Mouse (Mus musculus) limb, embryonic 13.5 days (tissue): ENCODE measurements around the gene Upf1. TPM values are rescaled to one million over a fixed set of nuclear protein-coding genes. Genes with fewer than 3 reads are reported as not detected.

Source experiments
- ATAC-seq: fragments of 200-750 bp; cut with Nextera tagmentation; 2 replicates; pipeline ENCODE4 v1.8.0; 2017; ENCODE audit warnings: low read depth, moderate number of reproducible peaks, moderate TSS enrichment; ENCODE audit not compliant: low FRiP score
- H3K27ac ChIP-seq: fragments of 300-500 bp; sonication (generic); 2 replicates; pipeline ENCODE4 v1.5.1; 2015; ENCODE audit warnings: inconsistent platforms, mild to moderate bottlenecking, moderate library complexity
- H3K27me3 ChIP-seq: fragments of 300-500 bp; sonication (generic); 2 replicates; pipeline ENCODE4 v1.6.1; 2015; ENCODE audit warnings: mild to moderate bottlenecking, inconsistent platforms
- H3K36me3 ChIP-seq: fragments of 300-500 bp; sonication (generic); 2 replicates; pipeline ENCODE4 v1.6.1; 2015; ENCODE audit warnings: inconsistent platforms, mild to moderate bottlenecking, moderate library complexity
- H3K4me1 ChIP-seq: fragments of 300-500 bp; sonication (generic); 2 replicates; pipeline ENCODE4 v1.6.1; 2015; ENCODE audit warnings: inconsistent platforms
- H3K4me2 ChIP-seq: fragments of 300-500 bp; sonication (generic); replicated peaks from 2 replicates; pipeline ENCODE4 v1.6.1; 2015; ENCODE audit warnings: inconsistent platforms, mild to moderate bottlenecking, moderate library complexity
- H3K4me3 ChIP-seq: fragments of 300-500 bp; sonication (generic); 2 replicates; pipeline ENCODE4 v1.5.1; 2015; ENCODE audit warnings: moderate library complexity, mild to moderate bottlenecking, inconsistent platforms
- H3K9ac ChIP-seq: fragments of 300-500 bp; sonication (generic); 2 replicates; pipeline ENCODE4 v1.6.1; 2015; ENCODE audit warnings: mild to moderate bottlenecking, inconsistent platforms
- H3K9me3 ChIP-seq: fragments of 300-500 bp; sonication (generic); 2 replicates; pipeline ENCODE4 v1.6.1; 2016; ENCODE audit warnings: inconsistent platforms
- WGBS: fragments of 180-500 bp; shearing (Covaris S2); methylation state at CpG from one replicate; pipeline ENCODE4 v1.1.7; 2015; 5-methylcytosine and 5-hydroxymethylcytosine counted together
- polyA plus RNA-seq: library from polyadenylated mRNA; unstranded; fragments of >200 nt; fragmentation: Nextera tagmentation; extraction: Ambion mirVana; gene quantifications from 2 replicates; pipeline ENCODE4 v1.2.1, GENCODE M21; 2015

The Upf1 gene
- 18.7 and 19.5 TPM in 2 replicates for polyA plus RNA-seq

DNA sequence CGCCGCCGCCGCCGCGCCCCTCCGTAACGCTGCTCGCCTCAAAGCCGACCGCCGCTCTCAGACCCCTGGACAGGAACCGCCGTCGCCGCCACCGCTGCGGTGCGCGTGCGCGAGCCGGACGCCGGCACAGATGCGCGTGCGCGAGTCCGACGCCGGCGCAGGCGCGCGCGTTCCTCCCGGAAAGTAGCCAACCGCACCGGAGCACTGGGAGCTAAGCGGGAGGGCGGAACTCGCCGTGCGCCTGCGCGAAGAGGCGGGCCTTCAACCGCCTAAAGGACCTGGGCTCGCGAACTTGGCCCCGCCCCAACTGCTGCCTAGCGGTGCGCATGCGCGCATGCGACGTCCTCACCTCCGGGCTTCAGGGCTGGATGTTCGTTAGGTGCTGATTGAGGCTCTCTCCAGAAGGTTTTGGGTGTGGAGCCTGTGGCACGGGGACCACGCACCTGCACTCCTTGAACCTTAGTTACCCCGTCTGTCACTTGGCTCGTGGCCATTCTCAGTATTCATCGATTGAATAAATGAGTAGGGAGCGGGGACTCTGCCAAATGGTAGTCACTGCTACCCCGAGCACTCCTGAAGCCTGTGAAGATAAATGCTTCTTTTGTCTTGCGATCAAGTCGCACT, at the start of gene Upf1:
Upf1 (minus strand) TSS at position 85 of the 624 bp plus-strand sequence.
- Histone ChIP-seq H3K36me3 (peaks cover 21% of the 10 kb centered on the region), H3K27me3 (no peaks in the 10 kb centered on the region), H3K4me2 (peak within 1 kb of the TSS; percentile 100), H3K4me3 (peak within 1 kb of the TSS; percentile 100), H3K9ac (peak within 1 kb of the TSS; percentile 99), H3K4me1 (peaks cover 49% of the 10 kb centered on the region), H3K27ac (peak within 1 kb of the TSS; percentile 76), H3K9me3 (no peaks in the 10 kb centered on the region)
- peak; percentile 91 for ATAC-seq
- WGBS: under 1% methylated on average over 67 of the region's 69 CpGs

GRCm38 (mm10) chr8:70397611-70398563, 44.8 kb upstream of the Upf1 start:
- WGBS: 86% methylated on average over 16 of the region's 16 CpGs
- no peak for ATAC-seq
- no peak overlapping the region for H3K4me3 ChIP-seq
- H3K27ac ChIP-seq: no peak overlapping the region
- 0 out of 2 replicates have a peak overlapping the region, but pooled peaks have one; percentile 31 for H3K9ac ChIP-seq
- H3K4me1 ChIP-seq: no peaks in the 10 kb centered on the region
- H3K4me2 ChIP-seq: no peak overlapping the region
- H3K36me3 ChIP-seq: peaks cover 43% of the 10 kb centered on the region
- H3K27me3 ChIP-seq: no peaks in the 10 kb centered on the region
- H3K9me3 ChIP-seq: no peaks in the 10 kb centered on the region

DNA sequence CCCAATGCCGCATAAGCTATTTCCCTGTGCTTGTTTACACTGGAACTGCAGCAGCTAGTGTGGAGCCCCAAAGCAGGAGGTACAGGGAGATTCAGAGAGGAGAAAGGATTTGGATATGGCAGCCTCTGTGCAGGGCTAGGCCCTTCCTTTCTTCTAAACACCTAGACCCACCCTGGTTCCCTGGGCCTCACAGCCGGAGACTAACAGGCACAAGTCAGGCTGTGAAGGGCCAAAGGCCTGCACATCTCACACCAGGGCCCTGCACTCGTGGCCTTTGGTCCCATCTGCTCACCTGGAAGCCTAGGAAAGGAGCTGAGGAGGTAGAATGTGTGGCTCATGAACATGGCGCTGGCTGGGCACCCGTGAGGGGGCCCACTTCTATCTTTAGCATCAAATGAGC, 43.1 kb upstream of the Upf1 start:
- no peak overlapping the region for H3K27ac ChIP-seq
- no peak overlapping the region for H3K9ac ChIP-seq
- no peak overlapping the region for H3K4me3 ChIP-seq
- no peaks in the 10 kb centered on the region for H3K9me3 ChIP-seq
- 76% methylated on average over 5 of the region's 5 CpGs for WGBS
- no peak overlapping the region for H3K4me2 ChIP-seq
- ATAC-seq: no peak
- no peaks in the 10 kb centered on the region for H3K4me1 ChIP-seq
- peaks cover 49% of the 10 kb centered on the region for H3K36me3 ChIP-seq
- no peaks in the 10 kb centered on the region for H3K27me3 ChIP-seq

DNA sequence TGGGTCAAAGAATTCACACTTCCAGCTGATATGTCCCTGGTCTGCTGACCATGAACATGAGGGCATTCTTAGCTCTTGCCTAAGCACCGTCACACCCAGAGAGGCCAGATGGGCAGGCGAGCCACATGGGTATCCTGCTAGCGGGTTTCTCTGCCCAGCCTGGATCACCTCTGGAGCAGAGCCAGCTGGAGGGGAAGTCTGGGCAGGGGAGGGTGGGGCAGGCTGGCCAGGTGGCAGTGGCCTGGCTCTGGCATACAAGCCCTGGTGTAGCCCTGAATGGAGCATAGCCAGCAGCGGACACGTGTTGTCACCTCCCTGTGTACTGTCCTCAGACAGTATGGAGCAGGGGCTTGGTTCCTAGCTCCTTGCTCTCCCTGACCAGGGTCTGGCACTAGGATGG, 42.6 kb upstream of the Upf1 start:
- no peak for ATAC-seq
- Histone ChIP-seq H3K9ac (no peak overlapping the region), H3K4me3 (no peak overlapping the region), H3K27me3 (no peaks in the 10 kb centered on the region), H3K27ac (no peak overlapping the region), H3K9me3 (no peaks in the 10 kb centered on the region), H3K36me3 (peaks cover 54% of the 10 kb centered on the region), H3K4me2 (no peak overlapping the region), H3K4me1 (no peaks in the 10 kb centered on the region)
- 80% methylated on average over 5 of the region's 5 CpGs for WGBS

DNA sequence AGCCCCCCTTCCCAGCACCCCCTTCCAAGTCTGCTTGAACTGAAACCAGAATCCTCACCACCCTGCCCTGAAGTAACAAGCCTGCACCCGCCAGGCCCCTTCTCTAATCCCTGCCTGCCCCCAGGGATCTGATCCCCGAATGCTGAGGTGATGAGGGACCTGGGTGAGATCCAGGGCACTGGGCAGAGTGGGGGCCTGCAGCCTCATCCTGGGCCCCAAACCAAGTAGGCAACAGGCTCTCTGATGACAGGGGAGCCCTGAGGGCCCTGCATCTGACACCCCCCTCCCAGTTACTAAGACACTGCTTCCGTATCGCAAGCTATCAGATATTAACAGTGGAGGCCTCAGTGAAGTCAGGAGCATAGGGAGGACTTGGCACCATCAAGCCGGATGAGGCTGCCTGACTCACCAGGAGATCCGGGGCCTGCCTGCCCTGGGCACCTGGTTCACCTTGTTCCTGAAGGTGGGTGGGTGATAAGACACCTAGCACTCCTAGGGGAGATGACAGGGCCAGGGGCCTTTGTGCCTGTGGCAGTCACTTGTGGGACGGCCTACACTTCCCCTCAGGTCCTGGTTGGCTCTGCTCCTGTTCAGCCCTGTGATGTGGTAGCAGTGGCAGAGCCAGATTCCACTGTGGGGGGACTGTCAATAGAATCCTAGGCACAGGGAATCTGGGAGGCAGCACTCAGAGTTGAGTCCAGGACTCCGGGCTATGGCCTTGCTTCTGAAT, 41.4 kb upstream of the Upf1 start:
- Histone ChIP-seq H3K4me2 (no peak overlapping the region), H3K4me3 (no peak overlapping the region), H3K9me3 (no peaks in the 10 kb centered on the region), H3K9ac (peak overlapping the region; percentile 31; the same call in 1 of the 2 replicates), H3K36me3 (peaks cover 51% of the 10 kb centered on the region), H3K27ac (no peak overlapping the region), H3K27me3 (no peaks in the 10 kb centered on the region), H3K4me1 (no peaks in the 10 kb centered on the region)
- ATAC-seq: no peak
- 73% methylated on average over 8 of the region's 8 CpGs for WGBS

DNA sequence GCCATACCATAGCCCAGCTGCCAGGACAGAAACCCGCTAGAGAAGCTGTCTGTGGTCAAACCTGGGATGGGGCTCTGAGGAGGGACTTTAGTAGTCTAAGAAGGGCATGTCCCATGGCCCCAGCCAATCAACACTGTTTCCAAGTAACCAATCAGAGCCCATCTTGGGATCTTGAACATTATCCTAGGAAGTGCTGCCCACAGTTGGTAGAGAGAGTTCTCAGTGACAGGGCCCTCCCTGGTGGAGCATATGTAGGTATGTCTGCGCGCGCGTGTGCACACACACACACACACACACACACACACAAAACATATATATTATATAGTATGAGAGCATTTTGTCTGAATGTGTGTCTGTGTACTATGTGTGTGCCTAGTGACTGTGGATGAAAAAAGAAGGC, 40.0 kb upstream of the Upf1 start:
- no peaks in the 10 kb centered on the region for H3K4me1 ChIP-seq
- no peak overlapping the region for H3K27ac ChIP-seq
- ATAC-seq: no peak
- H3K4me2 ChIP-seq: no peak overlapping the region
- H3K27me3 ChIP-seq: no peaks in the 10 kb centered on the region
- H3K9ac ChIP-seq: no peak overlapping the region
- no peaks in the 10 kb centered on the region for H3K9me3 ChIP-seq
- H3K36me3 ChIP-seq: peaks cover 62% of the 10 kb centered on the region
- no peak overlapping the region for H3K4me3 ChIP-seq
- 83% methylated on average over 5 of the region's 5 CpGs for WGBS

- Histone ChIP-seq H3K4me1 (no peaks in the 10 kb centered on the region), H3K9ac (no peak overlapping the region), H3K36me3 (peaks cover 83% of the 10 kb centered on the region), H3K4me2 (no peak overlapping the region), H3K9me3 (no peaks in the 10 kb centered on the region), H3K4me3 (no peak overlapping the region), H3K27me3 (no peaks in the 10 kb centered on the region), H3K27ac (no peak overlapping the region)
- 86% methylated on average over 2 of the region's 2 CpGs for WGBS
- ATAC-seq: no peak
Observed at GRCm38 (mm10) chr8:70389678-70390077, 36.6 kb upstream of the Upf1 start.

DNA sequence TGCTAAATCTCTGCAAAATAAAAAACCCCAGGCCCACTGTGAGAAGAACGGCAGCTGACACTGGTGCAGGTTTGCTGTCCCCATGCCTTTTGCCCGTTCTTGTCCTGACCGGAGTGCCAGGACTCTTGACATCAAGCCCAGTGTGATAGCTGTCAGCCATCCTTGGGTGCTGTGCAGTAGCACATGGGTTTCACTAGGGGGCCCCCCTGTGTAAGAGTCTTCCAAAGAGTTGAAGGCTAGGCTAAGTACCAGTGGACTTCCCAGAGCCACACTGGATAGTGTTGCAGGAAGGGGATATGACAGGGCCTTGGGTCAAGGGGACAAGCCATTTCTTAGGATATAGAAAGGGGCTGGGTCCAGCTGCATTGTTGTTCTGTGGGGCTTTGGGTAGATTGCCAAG, 30.2 kb upstream of the Upf1 start:
- Histone ChIP-seq H3K36me3 (peaks cover 43% of the 10 kb centered on the region), H3K4me3 (no peak overlapping the region), H3K4me1 (no peaks in the 10 kb centered on the region), H3K9me3 (no peaks in the 10 kb centered on the region), H3K9ac (no peak overlapping the region), H3K27ac (no peak overlapping the region), H3K27me3 (peaks cover 15% of the 10 kb centered on the region), H3K4me2 (no peak overlapping the region)
- 0 out of 2 replicates have a peak, but pooled peaks have one; percentile 41 for ATAC-seq
- 59% methylated on average over 3 of the region's 3 CpGs for WGBS

DNA sequence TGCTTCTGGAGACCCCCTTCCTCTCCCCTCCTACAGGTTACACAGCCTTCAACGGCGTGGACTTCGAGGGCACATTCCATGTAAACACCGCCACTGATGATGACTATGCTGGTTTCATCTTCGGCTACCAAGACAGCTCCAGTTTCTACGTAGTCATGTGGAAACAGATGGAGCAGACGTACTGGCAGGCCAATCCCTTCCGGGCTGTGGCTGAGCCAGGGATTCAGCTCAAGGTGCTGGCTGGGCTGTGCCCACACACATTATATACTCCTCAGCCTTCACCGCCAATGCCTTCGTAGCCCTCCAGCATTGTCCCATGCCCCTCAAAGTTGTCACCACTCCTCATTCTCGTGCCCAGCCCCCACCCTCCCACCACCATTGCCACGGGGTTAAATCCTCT, 27.0 kb upstream of the Upf1 start:
- WGBS: 78% methylated on average over 12 of the region's 12 CpGs
- Histone ChIP-seq H3K36me3 (peaks cover 11% of the 10 kb centered on the region), H3K27me3 (peaks cover 47% of the 10 kb centered on the region), H3K4me1 (peaks cover 17% of the 10 kb centered on the region), H3K9ac (no peak overlapping the region), H3K27ac (no peak overlapping the region), H3K9me3 (no peaks in the 10 kb centered on the region), H3K4me2 (no peak overlapping the region), H3K4me3 (no peak overlapping the region)
- ATAC-seq: no peak

- H3K27me3 ChIP-seq: peaks cover 77% of the 10 kb centered on the region
- no peaks in the 10 kb centered on the region for H3K36me3 ChIP-seq
- H3K27ac ChIP-seq: no peak overlapping the region
- ATAC-seq: no peak
- no peaks in the 10 kb centered on the region for H3K9me3 ChIP-seq
- WGBS: 20% methylated on average over 15 of the region's 15 CpGs
- H3K4me1 ChIP-seq: peaks cover 47% of the 10 kb centered on the region
- peak overlapping the region; percentile 45; the same call in 1 of the 2 replicates for H3K4me3 ChIP-seq
- H3K4me2 ChIP-seq: no peak overlapping the region
- no peak overlapping the region for H3K9ac ChIP-seq
Observed at GRCm38 (mm10) chr8:70377049-70377448, 24.0 kb upstream of the Upf1 start.

GRCm38 (mm10) chr8:70376275-70376741, 23.2 kb upstream of the Upf1 start:
- 8% methylated on average over 37 of the region's 37 CpGs for WGBS
- ATAC-seq: no peak
- no peaks in the 10 kb centered on the region for H3K36me3 ChIP-seq

More at GRCm38 (mm10) chr8:70376275-70376741, 23.2 kb upstream of the Upf1 start:
- no peak overlapping the region for H3K27ac ChIP-seq
- peak overlapping the region; percentile 35; the same call in 1 of the 2 replicates for H3K9ac ChIP-seq
- H3K9me3 ChIP-seq: no peaks in the 10 kb centered on the region
- H3K4me2 ChIP-seq: peak overlapping the region; percentile 64
- H3K4me3 ChIP-seq: peak overlapping the region; percentile 45
- H3K27me3 ChIP-seq: peaks cover 85% of the 10 kb centered on the region
- peaks cover 55% of the 10 kb centered on the region for H3K4me1 ChIP-seq
